Mouse (Mus musculus) gastrocnemius, postnatal 14 days (tissue): ENCODE data around the gene Smco1. TPM values are rescaled to one million over a fixed set of nuclear protein-coding genes. Genes with fewer than 3 reads are reported as not detected.

ENCODE experiments used
- DNase-seq: peaks from one replicate; pipeline ENCODE4 v3.0.0; 2021; ENCODE audit warnings: mixed read lengths
- intact Hi-C: fragments of 180-260 bp; cut with DNase I; formaldehyde crosslinking; loops from one replicate; pipeline ENCODE4 v1.15.1; 2025; ENCODE audit warnings: low total_unique reads
- microRNA-seq, 2 experiments: library from miRNA; unstranded; fragments of <30 nt; microRNA quantifications; one replicate each; pipeline ENCODE4 v1.2.0; 2021
- total RNA-seq, 2 experiments: library from RNA; stranded (reverse); gene quantifications; 2 replicates each; pipeline ENCODE4 v1.2.3; 2021

Gene Smco1
- total RNA-seq, 2 experiments from 2014 or later = 24.5 to 42.0 TPM

DNA sequence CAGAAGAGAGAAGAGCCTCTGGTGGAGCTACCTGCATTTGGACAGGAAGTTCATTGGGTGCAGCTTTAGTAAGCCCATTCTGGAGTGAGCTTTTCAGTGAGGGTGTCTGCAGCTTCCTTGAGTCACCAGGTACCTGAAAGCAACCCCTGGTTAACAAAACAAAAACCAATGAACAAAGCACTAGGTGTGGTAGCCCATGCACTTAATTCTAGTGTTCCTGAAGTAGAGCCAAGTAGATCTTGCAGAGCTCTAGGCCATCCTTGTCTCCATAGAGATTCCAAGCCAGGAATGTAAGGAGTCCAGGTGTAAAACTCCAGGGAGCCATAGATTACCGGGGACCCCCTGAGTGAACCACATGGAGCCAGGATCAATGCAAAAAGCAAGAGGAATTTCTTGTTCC is 31.8 kb downstream of the Smco1 start:
- no peak for DNase-seq
- intact Hi-C loops = no loop called here

DNA sequence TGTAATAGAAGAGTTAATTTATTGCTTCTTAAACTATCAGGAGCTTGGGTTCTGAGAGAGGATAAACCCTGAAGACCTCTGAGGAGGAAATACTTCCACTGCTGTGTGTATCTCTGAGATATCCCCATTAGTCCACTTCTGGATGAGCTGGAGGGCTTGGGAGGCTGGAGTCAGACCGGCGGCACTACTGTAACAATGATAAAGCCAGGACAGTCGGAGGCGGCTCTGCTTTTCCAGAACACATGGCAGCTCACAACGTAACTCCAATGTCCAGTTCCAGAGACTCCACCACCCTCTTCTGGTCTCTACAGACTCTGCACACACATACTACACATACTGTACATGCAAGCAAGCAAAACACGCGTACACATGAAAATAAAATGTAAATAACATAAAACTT is 32.6 kb downstream of the Smco1 start:
- DNase-seq = no peak
- intact Hi-C loops = no loop called here

DNA sequence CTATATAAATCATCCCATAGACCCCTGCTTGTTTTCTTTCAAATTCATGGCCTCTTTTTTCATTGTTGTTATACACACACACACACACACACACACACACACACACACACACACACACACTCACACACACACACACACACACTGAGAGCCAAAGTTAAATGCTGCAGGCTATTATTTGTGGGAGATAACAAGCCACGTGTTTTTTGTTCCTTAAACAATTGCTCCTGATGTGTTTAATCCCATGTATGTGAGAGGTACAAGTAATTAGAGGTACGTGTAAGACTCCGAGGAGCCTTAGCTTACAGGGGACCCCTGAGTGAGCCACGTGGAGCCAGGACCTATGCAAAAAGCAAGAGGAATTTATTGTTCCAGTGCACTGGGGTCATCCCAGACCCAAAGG is 40.7 kb downstream of the Smco1 start:
- intact Hi-C loops = no loop called here
- DNase-seq = no peak

DNA sequence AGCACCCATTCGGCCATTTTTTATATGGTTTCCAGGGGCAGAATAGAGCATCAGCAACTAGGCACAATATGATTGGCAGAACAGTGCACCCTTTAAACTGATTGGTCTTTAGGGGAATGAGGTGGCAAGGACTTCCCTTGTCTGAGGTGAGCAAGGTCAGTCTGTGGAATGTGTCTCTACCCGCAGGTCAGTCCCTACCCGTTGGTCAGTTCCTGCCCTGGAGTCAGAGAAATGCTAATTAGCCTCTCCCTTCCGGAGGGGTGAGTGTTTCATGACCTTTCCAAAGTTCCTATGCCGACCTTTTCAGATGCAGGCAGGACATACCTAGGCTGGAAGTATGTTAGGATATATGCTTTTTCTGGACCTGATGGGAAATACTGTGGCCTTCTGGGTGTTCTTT is 41.1 kb downstream of the Smco1 start:
- intact Hi-C loops = no loop called here
- no peak for DNase-seq

DNA sequence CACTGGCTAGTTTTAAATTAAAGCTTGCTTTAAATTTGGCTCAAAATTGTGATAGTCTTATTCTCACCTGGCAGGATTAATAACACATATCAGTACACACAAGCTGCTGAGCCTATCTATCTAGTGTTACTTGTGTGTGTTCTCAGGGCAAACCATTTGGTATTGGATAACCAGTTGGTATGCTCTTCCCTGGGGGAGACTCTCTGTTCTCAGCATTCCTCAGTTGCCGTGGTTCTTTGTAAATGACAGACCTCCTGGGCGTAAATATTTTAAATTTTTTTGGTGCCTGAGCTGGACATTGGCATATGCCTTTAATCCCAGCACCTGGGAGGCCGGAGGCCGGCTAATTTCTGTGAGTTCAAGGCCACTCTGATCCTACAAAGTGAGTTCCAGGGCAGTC is 41.6 kb downstream of the Smco1 start:
- intact Hi-C loops = no loop called here
- DNase-seq = no peak

DNA sequence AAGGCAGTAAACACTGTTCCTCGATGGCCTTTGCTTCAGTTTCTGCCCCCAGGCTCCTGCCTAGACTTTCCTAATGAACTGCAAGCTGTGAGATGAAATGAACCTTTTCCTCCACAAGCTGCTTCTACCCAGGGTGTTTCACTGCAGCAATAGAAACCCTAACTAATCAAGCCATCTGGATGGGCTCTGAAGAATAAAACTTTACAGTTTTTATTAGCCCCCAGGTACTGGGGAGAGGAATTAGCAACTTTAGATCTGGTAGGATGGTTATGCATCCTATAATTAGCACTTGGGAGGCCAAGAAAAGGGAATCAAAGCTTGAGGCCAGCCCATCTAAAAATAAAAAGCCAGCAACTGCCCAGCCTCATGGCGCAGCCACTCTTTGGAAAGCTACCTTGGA is 45.3 kb downstream of the Smco1 start:
- DNase-seq = no peak
- intact Hi-C loops = no loop called here

DNA sequence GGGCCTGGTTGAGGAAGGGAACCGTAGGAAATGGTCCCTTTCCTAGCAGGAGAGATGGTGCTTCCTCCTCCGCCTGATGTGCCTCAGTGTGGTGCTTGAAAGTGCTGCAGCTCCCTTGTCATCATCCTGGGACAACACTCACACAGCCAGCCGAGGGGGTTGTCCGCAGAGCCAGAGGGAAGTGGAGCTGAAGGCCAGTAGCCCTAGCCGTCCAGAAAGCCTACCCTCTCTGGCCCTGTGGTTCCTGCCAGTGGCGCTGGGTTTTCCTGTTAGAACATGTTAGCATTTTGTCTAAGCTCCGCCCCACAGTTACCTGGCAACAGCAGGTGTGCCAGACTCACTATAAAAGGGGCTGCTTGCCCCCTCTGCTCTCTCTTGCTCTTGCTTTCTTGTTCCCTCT is 52.7 kb downstream of the Smco1 start:
- intact Hi-C loops = no loop called here
- DNase-seq = no peak

Small RNAs within 50 kb of the gene (microRNA-seq; reads per million reads assigned to microRNA genes)
- gene Mir1946a = 0 reads per million in 2 experiments

Other genes with a start within 250 kb of the Smco1 start
- gene Pak2, start 192.1 kb upstream of the Smco1 start, total RNA-seq = 10 to 100 TPM; 18.9 to 19.7 TPM
- 10 to 100 TPM; 12.3 to 12.9 TPM for gene Pigx, start 171.7 kb upstream of the Smco1 start, total RNA-seq
- 1 to 10 TPM; 6.1 to 7.6 TPM for gene Cep19, start 171.7 kb upstream of the Smco1 start, total RNA-seq
- 1 to 10 TPM; 5.3 to 5.6 TPM for gene Nrros, start 105.9 kb upstream of the Smco1 start, total RNA-seq
- not detected for gene Bex6, start 91.6 kb upstream of the Smco1 start, total RNA-seq
- 10 to 100 TPM in 1 of 2 experiments, 1 to 10 TPM in 1; 9.4 to 10.2 TPM for gene Fbxo45, start 24.3 kb upstream of the Smco1 start, total RNA-seq
- 1 to 10 TPM; 5.1 to 5.6 TPM for gene Wdr53, start 24.2 kb upstream of the Smco1 start, total RNA-seq
- 10 to 100 TPM; 10.4 to 11.0 TPM for gene Rnf168, start 6.0 kb downstream of the Smco1 start, total RNA-seq
- 10 to 100 TPM; 19.5 to 23.0 TPM for gene Ubxn7, start 60.8 kb downstream of the Smco1 start, total RNA-seq
- not detected for gene Tm4sf19, start 129.0 kb downstream of the Smco1 start, total RNA-seq
- 1 to 10 TPM; 4.5 to 5.7 TPM for gene Tctex1d2, start 148.2 kb downstream of the Smco1 start, total RNA-seq
- gene Pcyt1a, start 159.5 kb downstream of the Smco1 start, total RNA-seq = 10 to 100 TPM; 74.4 to 74.6 TPM
- not detected for gene Slc51a, start 216.4 kb downstream of the Smco1 start, total RNA-seq
- not detected for gene Zdhhc19, start 224.8 kb downstream of the Smco1 start, total RNA-seq